Mouse (Mus musculus): ENCODE data around the gene Stap2. TPM values are rescaled to one million over a fixed set of nuclear protein-coding genes. Genes with fewer than 3 reads are reported as not detected.

The Stap2 gene
- total RNA-seq, 1 experiment from 2014 or later = 1.9 TPM

GRCm38 (mm10) chr17:55954229-55954628 is 51.2 kb downstream of the Stap2 start:
- ATAC-seq (replicated peaks in 1 of 2; ENCODE audit: insufficient read depth in 1 of 2, low FRiP score in 2 of 2, low TSS enrichment in 1 of 2, low read depth in 1 of 2, poor library complexity in 2 of 2, severe bottlenecking in 2 of 2) = no peak

- no peak for ATAC-seq (replicated peaks in 1 of 2; ENCODE audit: insufficient read depth in 1 of 2, low FRiP score in 2 of 2, low TSS enrichment in 1 of 2, low read depth in 1 of 2, poor library complexity in 2 of 2, severe bottlenecking in 2 of 2)
Observed at GRCm38 (mm10) chr17:55953751-55954150, 51.6 kb downstream of the Stap2 start.

DNA sequence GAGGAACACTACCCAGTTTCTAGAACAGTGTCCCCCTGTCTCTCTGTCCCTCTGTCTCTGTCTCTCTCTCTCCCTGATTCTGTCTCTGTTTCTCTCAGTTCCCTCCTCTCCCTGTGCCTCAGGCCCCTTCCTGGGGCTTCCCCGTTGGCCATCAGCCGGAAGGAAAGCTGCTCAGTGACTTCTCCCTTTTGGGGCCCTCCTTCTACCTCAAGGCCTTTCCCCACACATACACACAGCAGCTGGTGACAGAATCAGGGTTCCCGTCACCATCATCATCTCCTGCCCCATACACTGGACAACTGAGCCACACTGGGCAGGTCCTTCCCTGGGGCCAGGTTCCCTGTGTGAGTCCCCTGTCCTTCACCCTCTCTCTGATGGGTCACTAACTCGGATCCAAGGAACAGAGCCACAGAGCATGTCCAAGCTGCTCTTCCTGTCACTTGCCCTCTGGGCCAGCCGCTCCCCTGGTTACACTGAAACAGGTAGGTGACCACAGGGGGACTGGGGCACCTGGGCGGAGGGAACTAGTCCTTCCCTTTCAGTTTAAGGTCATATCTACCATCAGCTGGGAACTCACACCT is 52.8 kb downstream of the Stap2 start, which contains the start of gene Ebi3:
TSS of gene Ebi3 (plus strand) at position 194 of the 581 bp plus-strand sequence.
- peak; percentile 86 to 87 for ATAC-seq (replicated peaks in 1 of 2; ENCODE audit: insufficient read depth in 1 of 2, low FRiP score in 2 of 2, low TSS enrichment in 1 of 2, low read depth in 1 of 2, poor library complexity in 2 of 2, severe bottlenecking in 2 of 2)

DNA sequence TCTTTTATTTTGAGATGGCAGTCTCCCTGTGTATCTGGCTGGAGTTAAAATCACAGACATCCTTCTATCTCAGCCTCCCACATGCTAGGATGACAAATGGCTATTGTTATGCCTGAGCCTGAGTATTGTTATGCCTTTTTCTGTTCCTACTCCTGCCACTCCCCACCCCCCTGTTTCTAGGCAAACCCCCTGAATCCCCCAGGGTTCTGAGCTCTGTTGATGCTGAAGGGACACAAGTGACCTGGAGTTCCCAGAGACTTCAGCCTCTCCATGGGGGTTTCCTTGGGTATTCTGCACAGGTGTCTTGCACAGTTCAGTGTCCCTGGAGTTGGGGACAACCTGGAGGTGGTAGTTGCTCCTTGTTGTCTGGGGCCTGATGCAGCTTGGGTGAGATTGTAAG is 53.3 kb downstream of the Stap2 start:
- no peak for ATAC-seq (replicated peaks in 1 of 2; ENCODE audit: insufficient read depth in 1 of 2, low FRiP score in 2 of 2, low TSS enrichment in 1 of 2, low read depth in 1 of 2, poor library complexity in 2 of 2, severe bottlenecking in 2 of 2)

- ATAC-seq (replicated peaks in 1 of 2; ENCODE audit: insufficient read depth in 1 of 2, low FRiP score in 2 of 2, low TSS enrichment in 1 of 2, low read depth in 1 of 2, poor library complexity in 2 of 2, severe bottlenecking in 2 of 2) = no peak
Observed at GRCm38 (mm10) chr17:55950601-55951000, 54.8 kb downstream of the Stap2 start.

DNA sequence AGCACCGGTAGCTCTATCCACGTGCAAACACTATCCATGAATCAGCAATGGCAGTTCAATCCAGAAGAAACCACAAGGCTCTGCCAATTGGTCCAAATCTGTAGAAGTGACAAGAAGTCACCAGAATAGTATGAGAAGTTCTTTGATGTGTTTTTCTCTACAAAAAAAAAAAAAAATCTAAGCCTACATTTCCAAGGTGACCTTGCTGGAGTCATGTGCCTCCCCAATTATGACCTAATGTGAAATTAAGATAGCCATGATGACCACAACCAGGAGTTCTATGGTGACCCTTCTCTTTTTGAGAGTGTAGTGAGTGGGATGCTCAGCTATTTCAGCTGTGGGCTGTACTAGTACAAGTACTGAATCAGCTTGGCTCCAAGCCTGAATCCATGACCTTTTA is 56.0 kb downstream of the Stap2 start, which contains the start of gene Zfp119b:
TSS of gene Zfp119b (minus strand) at position 101 of the 400 bp plus-strand sequence.
- no peak for ATAC-seq (replicated peaks in 1 of 2; ENCODE audit: insufficient read depth in 1 of 2, low FRiP score in 2 of 2, low TSS enrichment in 1 of 2, low read depth in 1 of 2, poor library complexity in 2 of 2, severe bottlenecking in 2 of 2)

DNA sequence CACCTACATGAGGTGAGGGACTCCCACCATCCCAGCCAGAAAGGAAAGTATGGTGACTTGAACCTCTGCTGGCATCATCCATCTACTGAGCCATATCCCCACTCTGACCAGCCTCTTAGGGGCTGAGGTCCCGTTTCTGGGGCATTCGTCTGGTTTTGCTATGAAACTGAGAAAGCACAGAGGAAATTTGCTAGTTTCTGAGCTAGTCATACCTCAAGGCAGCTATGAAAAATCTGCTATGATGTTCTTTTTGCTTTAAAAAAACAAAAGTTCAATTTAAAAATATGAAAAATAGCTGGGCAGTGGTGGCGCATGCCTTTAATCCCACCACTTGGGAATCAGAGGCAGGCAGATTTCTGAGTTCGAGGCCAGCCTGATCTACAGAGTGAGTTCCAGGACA is 56.7 kb downstream of the Stap2 start:
- ATAC-seq (replicated peaks in 1 of 2; ENCODE audit: insufficient read depth in 1 of 2, low FRiP score in 2 of 2, low TSS enrichment in 1 of 2, low read depth in 1 of 2, poor library complexity in 2 of 2, severe bottlenecking in 2 of 2) = no peak

Other genes starting within 250 kb of the Stap2 start
- 10.6 and 17.1 TPM in 2 replicates for gene Zfp119a, start 126.7 kb downstream of the Stap2 start, total RNA-seq (2017)
- 12.4 and 27.8 TPM in 2 replicates for gene Zfp959, start 113.5 kb downstream of the Stap2 start, total RNA-seq (2017)
- gene Zfp119b, start 56.1 kb downstream of the Stap2 start, total RNA-seq (2017) = 7.8 and 8.4 TPM in 2 replicates
- 12.8 and 22.6 TPM in 2 replicates for gene Ebi3, start 52.9 kb downstream of the Stap2 start, total RNA-seq (2017)
- gene Yju2, start 46.5 kb downstream of the Stap2 start, total RNA-seq (2017) = 24.3 and 29.5 TPM in 2 replicates
- gene Shd, start 35.1 kb downstream of the Stap2 start, total RNA-seq (2017) = 0.79 TPM in 1 of 2 replicates, not detected in the other
- gene Fsd1, start 19.1 kb downstream of the Stap2 start, total RNA-seq (2017) = not detected in 2 replicates
- 73.7 and 97.0 TPM in 2 replicates for gene Mpnd, start 127 bp upstream of the Stap2 start, total RNA-seq (2017)
- 29.6 and 37.1 TPM in 2 replicates for gene Sh3gl1, start 31.1 kb upstream of the Stap2 start, total RNA-seq (2017)
- 24.5 and 29.7 TPM in 2 replicates for gene Chaf1a, start 34.9 kb upstream of the Stap2 start, total RNA-seq (2017)
- gene Ubxn6, start 69.4 kb upstream of the Stap2 start, total RNA-seq (2017) = 22.1 and 51.5 TPM in 2 replicates
- 73.0 and 136 TPM in 2 replicates for gene Hdgfl2, start 74.0 kb upstream of the Stap2 start, total RNA-seq (2017)
- not detected in 2 replicates for gene Plin4, start 104.2 kb upstream of the Stap2 start, total RNA-seq (2017)
- not detected in 2 replicates for gene Plin5, start 112.0 kb upstream of the Stap2 start, total RNA-seq (2017)
- gene Lrg1, start 116.4 kb upstream of the Stap2 start, total RNA-seq (2017) = 1.9 and 5.6 TPM in 2 replicates
- 0.99 and 2.1 TPM in 2 replicates for gene Sema6b, start 134.8 kb upstream of the Stap2 start, total RNA-seq (2017)
- gene Tnfaip8l1, start 156.9 kb upstream of the Stap2 start, total RNA-seq (2017) = 2.6 and 2.9 TPM in 2 replicates
- gene Mydgf, start 178.3 kb upstream of the Stap2 start, total RNA-seq (2017) = 21.7 and 31.0 TPM in 2 replicates
- gene Dpp9, start 213.3 kb upstream of the Stap2 start, total RNA-seq (2017) = 9.7 TPM in 2 replicates

Measured in hematopoietic stem cell, adult 5-6 weeks (primary cell).